Mouse (Mus musculus) gastrocnemius, adult 18-20 months (tissue): Measurements from ENCODE around the gene Ctdsp1. TPM values are rescaled to one million over a fixed set of nuclear protein-coding genes. Genes with fewer than 3 reads are reported as not detected.
A peak's percentile ranks its signal among the peaks of the same experiment; 100 is the strongest.

Source experiments
- DNase-seq: peaks from one replicate; pipeline ENCODE4 v3.0.0; 2021; ENCODE audit warnings: low spot score
- long read RNA-seq, 2 experiments: library from polyadenylated mRNA; stranded (forward); transcript quantifications; one replicate each; pipeline ENCODE4 v2.0.0; 2021
- total RNA-seq, 2 experiments: library from RNA; stranded (reverse); gene quantifications; 2 replicates each; pipeline ENCODE4 v1.2.3; 2021

The Ctdsp1 gene
- total RNA-seq: 100 to 1,000 TPM; 107 TPM
- long read RNA-seq, experiment 1, transcript Ctdsp1-201 (7 exons, 2,876 nt): major isoform, 7 of 23 reads
- long read RNA-seq, experiment 1, partial matches to known transcripts: 15 of 23 reads
- long read RNA-seq, experiment 1, other reads (novel, unspliced or antisense): 1 of 23 reads
- long read RNA-seq, experiment 2, transcript Ctdsp1-201 (7 exons, 2,876 nt): major isoform, 8 of 33 reads
- long read RNA-seq, experiment 2, partial matches to known transcripts: 23 of 33 reads
- long read RNA-seq, experiment 2, other reads (novel, unspliced or antisense): 2 of 33 reads

DNA sequence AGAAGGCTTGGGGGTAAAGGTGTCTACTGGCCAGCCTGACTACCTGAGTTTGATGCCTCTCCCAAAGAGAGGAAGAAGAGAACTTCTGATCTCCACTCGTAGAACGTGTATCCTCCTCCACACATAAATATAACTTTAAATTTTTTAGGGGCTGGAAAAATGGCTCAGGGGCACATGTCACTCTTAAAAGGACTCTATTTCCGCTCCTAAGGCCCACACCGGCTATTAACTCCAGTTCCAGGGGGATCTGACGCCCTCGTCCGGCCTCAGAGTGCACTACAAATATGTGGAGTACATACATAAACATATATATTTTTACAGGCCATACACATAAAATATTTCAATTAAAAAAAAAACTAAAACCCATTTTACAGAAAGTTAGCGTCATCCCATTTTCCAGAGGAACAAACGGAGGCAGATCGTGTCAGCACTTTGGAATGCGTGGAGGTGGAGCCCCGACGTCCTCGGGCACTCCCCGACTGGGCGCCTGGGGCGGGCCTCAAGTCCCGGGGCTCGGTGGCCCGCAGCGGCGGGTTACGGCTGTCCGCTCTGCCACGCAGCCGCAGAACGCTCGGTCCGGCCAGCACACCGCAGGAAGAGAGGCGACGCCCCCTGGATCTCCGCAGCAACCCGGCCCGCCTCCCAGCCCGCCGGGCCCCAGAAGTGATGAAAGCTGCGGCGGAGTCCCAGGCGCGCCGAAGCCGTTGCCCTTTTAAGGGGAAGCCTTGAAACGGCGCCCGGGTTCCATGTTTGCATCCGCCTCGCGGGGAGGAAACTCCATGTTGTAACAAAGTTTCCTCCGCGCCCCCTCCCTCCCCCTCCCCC lies at the start of gene Ctdsp1:
Gene Ctdsp1 (plus strand): TSS at position 586 of the 825 bp plus-strand sequence.
- peak; percentile 98 for DNase-seq

DNA sequence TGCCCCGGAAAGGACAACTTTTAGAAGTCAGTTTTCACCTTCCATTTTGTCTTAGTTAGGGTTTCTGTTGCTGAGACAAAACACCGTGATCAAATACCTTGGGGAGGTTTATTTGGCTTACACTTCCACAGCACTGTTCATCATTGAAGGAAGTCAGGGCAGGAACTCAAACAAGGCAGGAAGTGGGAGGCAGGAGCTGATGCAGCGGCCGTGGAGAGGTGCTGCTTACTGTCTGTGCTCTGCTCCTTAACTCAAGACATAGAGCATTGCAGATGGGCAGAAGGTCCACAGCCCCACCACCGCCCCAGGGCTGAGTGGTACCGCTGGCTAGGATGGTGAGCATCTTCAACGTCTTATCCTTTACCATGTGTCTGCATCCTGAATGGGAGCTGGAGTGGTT lies 49.4 kb upstream of the Ctdsp1 start:
- DNase-seq: no peak

DNA sequence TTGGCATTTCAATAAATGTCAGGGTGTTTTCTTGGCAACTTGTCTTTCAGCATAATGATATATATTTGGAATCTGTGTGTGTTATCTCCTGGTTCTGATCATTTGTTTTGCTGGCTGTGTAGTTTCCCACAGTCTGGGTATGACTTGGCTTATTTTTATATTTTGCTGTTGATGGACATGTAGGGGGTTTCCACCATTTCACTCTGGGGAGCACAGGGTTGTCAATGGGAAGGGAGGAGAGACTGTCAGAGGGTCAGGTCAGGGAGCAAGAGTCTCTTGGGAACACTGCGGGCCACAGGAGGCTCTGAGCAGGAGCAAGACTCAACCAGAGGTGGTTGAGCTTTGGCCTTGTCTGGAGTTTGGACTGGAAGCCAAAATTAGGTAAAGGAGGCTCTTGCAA lies 49.0 kb upstream of the Ctdsp1 start:
- DNase-seq: no peak

DNA sequence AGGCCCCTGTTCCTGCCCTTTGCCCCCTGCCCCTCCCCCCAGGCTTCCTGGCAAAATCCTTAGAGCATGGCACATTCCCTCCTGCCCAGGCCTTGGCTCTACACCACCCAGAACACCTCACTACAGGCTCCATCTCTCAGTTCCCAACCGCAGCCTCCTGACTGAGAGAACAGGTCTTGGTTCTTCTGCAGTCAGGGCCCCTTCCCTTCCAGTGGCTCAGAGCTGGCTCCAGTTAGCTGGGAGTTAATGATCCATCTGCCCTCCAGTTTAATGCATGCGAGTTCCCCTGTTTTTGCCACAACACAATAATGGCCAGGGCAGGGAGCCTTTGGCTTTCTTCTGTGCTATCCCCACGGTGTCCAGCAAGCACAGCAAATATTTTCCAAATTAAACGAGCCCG lies 48.1 kb upstream of the Ctdsp1 start:
- DNase-seq: no peak

DNA sequence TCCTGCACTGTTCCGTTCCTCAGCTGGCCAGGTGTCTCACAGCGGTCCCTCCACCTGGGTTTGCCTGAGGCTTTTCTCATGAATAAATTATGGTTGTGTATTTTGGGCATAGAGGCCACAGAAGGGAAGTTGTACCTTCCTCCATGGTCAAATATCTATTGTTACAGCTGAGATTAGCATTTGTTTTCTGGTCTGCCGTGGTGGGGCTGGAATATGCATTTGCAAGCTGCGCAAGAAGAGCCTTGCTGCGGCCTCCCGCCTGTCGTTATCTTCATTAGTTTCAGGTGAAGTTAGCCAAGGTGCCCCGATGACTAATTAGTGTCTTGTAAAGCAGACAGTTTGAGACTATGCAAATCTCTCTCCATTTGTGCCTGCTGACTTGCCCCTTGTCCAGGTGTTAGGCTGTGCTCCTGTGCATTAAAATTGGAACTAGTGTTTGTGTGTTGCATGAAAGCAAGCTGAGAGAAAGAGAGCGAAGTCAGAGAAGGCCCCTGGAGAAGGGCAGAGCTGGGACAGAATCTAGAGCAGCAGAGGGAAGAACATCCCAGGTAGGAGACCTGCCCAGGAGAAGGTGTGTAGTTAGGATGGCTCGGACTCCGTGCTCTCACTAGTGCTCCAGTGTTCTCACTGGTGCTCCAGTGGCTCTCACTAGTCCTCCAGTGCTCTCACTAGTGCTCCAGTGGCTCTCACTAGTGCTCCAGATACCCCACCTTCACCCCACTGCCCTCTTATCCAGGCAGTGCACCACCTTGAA lies 47.0 kb upstream of the Ctdsp1 start:
- DNase-seq: no peak

DNA sequence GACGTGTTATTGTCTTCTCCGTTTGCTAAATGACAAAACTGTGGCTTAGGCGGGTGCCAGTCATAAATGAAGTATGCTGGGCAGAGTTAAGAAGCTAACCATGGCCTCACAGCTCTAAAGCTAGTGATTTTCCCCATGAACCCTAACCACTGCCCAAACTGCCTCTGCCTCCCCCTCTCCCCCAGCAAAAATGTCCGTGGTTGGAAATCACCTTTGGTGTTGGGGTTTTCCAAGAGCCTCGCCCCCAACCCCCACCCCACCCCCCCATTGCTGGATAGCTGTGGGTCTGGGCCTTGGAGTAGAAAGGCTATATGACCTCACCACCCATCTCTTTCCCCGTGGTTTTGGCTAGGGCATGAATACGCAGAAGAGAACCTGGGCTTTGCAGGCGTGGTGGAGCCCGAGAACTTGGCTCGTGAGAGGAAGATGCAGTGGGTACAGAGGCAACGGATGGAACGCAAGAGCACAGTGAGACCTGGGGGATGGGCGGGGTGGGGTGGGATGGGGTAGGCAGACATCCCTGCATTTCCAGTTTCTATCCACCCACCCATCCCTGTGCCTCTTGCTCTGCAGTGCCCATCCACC lies 40.0 kb upstream of the Ctdsp1 start:
- DNase-seq: no peak

DNA sequence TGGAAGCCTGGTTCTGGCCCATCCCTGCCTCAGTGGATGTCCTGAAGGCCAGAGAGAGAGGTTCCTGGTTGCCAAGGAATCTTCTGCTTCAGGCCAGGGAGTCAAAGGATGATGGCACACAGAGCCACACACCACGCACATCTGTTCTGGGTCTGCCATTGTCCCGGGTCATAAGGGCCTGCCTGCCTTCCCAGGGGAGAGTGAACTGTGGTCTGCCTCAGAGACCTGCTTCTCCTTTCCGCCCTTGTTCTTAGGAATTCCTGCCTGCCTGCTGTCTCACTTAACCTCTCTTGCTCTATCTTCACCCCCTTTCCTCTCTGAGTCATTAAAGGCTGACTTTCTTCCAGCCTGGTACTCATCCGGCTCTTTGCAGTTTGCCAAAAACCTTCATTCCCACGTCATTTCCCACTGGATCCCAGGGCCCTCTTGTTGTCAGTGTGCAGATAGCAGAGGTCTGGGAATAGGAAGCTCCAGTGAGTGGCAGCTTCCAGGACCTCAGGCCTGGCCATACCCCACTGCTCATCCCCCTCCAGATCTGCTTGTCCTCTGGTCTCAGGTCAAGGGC lies 38.7 kb upstream of the Ctdsp1 start:
- DNase-seq: no peak

DNA sequence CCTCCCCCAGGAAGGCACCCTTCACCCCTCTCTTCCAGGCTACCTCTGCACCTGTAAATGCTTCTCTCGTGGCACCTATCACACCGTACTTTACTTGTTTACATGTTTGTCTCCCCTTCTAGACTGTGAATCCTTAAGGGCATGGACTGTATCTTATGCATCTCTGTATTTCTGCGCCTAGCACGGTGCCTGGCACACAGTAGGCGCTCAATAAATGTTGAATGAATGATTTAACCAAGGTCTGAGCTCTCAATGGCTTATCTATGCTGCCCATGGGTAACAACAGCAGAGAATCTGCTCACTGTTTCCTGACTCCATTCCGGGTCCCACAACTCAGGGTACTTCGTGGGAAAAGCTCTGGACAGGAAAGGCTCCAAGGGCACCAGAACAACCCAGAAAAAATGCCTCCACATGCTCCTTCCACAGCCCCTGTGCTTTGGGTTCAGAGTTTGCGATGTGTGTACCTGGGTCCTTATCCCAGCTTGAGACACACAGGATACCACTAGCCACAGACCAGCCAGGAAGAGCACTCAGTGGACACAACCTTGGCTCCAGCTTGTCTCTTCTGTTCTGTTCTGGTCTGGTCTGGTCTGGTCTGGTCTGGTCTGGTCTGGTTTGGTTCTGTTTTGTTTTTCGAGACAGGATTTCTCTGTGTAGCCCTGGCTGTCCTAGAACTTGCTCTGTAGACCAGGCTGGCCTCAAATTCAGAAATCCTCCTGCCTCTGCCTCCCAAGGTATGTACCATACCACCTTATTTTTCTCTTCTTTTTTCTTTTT lies 37.7 kb upstream of the Ctdsp1 start:
- no peak for DNase-seq

DNA sequence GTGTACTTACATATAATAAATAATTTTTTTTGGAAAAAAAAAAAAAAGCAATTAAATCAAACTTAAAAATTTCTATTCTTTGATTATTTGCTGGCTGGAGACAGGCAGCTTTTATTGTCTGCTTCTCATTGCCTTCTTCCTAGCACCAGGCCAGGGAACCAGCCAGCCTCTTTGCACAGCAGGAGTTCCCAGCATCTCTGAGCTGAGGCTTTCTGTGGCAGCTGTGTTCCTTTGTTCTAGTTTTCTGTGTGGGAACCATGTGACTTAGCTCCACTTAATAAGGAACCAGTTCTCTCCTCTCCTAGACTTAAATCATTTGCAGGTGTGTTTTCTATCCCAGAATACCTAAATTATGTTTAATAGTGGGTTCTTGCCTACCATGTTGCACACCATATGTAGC lies 33.8 kb upstream of the Ctdsp1 start:
- no peak for DNase-seq

DNA sequence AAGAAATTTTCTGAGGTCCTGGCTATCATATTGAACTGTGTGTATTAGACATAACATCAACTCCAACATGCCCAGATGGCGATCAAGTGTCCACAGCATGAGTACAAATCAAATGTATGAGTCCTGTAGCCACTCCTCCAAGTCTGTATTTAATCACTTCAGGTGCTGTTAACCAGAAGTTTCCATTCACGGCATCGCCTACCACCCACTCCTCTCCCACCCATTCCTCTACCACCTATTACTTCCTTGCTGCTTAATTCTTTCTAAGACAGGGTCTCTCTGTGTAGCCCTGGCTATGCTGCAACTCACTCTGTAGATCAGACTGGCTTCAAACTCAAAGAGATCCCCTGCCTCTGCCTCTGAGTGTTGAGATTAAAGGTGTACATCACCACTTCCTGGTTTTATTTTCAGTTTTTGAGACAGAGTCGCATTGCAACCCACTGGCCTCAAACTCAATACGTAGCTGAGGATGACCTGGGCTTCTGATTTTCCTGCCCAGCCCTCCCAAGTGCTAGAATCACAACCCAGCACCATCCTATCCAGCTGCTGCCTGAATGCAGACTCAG lies 31.3 kb upstream of the Ctdsp1 start:
- DNase-seq: no peak

DNA sequence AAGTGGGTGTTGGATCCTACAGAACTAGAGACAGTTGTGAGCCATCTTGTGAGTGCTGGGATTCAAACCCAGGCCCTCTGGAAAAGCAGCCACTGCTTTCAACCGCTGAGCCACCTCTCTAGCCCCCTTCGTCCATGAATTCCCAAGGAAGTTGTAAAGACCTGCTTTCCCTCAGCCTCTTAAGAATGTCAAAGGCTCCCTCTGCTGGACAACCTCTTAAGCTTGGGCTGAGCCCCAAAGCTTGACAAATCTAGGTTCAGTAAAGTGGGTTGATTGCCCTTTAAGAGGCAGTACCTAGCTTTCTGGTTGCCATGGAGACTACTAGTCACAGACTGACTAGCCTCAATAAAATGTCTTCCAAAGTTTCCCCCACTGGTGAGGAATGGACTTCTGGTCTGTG lies 29.5 kb upstream of the Ctdsp1 start, which contains the start of gene Catip:
Gene Catip (plus strand): TSS at position 297 of the 400 bp plus-strand sequence.
- DNase-seq: peak; percentile 87

DNA sequence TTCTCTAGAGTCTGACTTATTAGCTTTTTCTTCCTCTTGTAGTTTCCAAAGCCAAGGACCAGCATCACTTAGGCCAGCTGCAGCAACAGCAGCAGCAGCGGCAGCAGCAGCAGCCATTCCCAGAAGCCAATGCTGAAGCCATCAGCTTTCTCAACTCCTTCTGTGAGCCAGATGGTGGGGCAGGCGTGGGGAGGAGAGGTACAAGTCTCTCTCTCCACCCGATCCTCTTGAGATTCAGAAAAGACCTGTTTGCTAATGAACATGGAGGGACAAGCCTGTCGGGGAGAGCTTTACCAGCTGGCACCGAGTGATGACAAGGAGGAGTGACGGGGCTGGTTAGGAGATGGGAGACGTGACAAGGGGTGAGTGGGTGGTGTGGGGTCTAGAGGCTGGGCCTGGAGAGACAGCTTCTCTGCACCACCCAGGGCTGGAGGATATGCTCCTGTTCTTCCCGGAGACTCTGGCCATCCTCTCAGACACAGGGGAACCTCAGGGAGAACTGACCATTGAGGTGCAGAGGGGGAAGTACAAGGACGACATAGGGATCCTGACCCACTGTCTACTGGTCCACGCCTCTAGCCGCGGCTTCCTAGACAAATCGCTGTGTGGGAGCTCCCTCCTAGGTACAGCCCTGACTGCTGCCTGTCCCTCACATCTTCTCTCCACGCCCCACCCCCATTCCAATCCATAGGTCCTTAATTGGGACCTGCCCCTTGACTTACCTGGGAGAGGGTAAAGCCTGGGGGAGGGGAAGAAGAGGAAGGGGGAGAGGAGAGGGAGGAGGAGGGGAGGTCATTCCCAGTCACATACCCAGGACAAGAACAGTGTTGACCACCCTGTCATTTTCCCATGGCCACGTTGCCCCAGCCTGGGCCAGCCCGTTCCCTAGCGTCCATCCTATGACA lies 28.7 kb upstream of the Ctdsp1 start:
- DNase-seq: no peak

DNA sequence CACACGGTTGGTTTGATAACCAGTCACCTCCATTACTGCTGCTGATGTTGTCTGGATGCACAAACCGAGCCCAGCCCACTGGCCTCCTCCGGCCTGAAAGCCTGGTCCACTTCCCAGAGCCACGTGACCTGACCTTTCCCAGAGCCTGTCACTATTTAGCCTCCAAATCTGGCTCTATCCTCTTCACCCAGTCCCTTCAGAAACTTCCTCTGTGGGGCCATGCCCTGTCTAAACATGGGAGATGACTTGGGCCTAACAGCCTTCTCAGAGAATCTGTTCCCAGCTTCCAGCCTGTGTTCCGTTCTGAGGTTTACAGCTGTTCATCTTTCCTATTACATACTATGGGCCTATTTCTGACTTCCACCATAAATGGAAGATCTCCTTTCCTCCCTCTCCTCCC lies 27.9 kb upstream of the Ctdsp1 start:
- DNase-seq: no peak

DNA sequence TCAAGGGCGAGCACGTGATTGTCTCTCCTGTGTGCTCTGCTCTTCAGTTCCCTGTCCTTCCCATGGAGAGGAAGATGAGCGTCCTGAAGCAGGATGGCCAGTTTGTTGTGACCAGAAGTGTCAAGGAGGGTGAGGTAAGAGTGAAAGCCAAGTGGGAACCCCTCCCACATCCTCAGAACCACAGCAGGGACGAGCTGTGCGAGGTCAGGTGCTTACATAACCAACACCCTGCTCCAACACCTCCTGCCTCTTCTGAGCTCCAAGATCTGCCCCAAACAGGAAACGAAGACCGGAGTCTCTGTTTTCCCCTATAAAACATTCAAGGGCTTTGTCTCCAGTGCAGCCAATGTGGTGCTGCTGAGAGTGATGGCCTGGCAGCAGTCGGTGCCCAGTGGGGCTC lies 27.0 kb upstream of the Ctdsp1 start:
- no peak for DNase-seq

DNA sequence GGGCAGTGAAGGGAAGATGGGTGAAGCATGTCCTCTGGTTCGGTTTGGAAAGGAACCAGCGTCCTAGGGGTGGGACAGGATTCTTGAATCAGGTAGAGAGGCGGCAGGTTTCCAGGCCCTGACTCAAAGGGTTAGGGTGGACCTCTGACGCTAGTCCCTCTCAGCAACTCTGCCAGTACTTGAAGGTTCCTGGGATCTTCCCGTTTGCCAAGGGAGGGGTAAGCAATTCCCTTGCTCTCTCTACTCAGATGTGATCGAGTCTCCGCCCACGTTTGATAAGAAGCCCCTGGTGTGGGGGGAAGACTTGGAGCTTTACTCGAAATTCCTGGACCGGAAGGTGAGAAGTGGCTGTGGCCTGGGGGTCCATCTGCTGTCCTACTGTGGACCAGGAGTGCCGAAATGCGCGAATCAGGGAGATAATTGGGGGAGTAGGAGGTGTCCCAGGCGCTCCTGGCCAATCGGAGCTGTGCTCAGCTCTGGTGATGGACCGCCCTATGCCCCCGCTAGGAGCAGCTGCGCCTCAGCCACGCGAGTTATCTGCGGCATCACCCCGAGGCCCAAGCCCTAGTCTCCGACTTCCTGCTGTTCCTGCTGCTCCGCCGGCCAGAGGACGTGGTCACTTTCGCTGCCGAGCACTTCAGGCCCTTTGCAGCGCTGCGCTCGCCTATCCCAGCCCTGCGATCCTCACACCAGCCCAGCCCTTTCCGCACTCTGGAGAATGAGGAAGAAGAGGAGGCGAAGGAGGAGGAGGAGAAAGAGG lies 23.2 kb upstream of the Ctdsp1 start:
- peak; percentile 52 for DNase-seq

DNA sequence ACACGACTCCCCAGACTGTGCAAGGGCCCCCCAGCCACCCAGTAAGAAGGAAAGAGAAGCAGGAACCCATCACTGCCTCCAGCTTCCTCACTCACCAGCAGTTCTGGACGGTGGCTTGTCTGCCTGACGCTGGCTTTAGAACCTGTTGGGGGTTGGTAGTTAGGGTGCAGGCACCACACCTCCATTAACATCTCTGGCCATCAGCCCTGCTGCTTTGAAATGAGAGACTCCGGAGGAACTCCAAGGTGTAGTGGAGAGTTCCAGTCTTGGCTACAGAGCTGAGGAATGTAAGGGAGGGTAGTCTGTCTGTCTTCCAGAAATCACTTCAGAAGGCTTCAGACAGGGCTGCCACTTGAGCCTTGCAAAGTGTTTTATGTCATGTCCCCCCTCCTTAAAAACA lies 21.3 kb upstream of the Ctdsp1 start:
- DNase-seq: no peak

DNA sequence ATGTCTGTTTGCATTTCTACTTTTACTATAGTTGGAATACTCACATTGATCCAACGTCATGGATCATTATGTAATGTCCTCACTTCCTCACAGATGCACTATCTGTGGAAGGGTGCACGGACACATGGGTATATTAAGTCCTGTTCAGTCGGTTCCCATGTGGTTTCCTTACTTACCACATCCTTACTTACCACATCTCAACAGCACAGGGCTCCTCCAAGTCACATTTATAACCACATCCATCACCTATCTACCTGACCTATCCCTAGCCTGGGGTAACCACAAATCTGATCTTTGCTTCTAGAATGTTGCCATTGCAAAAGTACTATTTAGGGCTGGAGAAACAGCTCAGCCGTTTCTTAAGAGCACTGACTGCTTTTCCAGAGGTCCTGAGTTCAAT lies 17.9 kb upstream of the Ctdsp1 start:
- no peak for DNase-seq

DNA sequence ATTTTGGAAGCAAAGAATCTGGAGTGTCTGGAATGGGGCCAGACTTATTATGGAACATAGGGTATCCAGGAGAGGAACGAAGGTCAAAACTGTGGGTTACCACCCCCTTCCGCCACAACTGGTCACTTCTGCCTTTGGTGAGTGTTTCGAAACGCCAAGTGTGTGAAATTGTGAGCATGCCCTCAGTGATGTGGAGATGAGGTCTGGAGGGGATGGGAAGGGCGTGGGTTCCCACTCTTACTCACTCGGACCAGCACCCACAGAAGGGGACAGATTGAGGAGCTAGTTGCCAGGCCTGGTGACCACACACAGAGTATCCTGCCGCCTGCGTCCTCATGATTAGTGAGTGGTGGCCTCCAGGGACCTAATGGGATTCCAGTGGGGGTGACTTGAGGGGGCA lies 16.3 kb upstream of the Ctdsp1 start, which contains the start of gene Slc11a1:
Gene Slc11a1 (plus strand): TSS at position 216 of the 400 bp plus-strand sequence.
- DNase-seq: no peak
